Mouse (Mus musculus): Measurements from ENCODE around the gene Hp. TPM values are rescaled to one million over a fixed set of nuclear protein-coding genes. Genes with fewer than 3 reads are reported as not detected.
A peak's percentile ranks its signal among the peaks of the same experiment; 100 is the strongest.

Hp gene
- total RNA-seq, 4 experiments from 2014 or later, result 0.38 to 0.57 (median 0.41) TPM; not detected in 1

DNA sequence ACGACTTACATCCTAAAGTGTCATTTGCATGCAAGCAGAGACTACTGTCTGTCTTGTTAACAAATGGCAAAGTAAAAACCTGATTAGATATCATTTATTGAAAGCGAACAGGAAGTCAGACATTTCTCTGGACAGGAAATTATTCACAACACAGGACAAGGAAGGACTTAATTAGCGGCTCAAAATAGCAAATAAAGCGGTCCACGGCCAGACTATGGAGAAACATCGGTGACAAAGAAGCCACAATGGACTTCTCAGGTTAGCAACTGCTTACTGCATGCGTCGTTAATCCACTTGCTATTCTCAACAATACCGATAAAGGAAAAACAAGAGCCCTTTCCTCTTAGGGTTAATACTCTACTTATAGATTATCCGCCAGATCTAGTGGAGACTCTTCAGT is 14.2 kb downstream of the Hp start:
- no peak for DNase-seq (ENCODE audit: low spot score in 2 of 2)

DNA sequence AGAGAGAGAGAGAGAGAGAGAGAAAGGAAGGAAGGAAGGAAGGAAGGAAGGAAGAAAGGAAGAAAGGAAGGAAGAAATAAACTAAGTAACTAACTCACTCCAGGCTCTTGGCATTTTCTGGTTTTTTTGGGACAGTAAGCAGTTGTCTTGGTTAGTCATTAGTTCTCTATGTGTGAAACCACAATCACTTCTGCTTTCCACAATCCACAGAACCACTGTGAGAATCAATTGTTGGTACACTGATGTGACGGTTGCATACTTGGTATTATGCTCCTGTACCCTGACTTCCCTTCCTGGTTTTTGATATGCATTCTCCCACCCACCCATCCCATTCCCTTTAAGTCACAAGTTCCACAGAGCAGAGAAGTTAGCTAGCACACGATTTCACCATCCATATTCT is 15.1 kb downstream of the Hp start:
- DNase-seq (ENCODE audit: low spot score in 2 of 2), result no peak

DNA sequence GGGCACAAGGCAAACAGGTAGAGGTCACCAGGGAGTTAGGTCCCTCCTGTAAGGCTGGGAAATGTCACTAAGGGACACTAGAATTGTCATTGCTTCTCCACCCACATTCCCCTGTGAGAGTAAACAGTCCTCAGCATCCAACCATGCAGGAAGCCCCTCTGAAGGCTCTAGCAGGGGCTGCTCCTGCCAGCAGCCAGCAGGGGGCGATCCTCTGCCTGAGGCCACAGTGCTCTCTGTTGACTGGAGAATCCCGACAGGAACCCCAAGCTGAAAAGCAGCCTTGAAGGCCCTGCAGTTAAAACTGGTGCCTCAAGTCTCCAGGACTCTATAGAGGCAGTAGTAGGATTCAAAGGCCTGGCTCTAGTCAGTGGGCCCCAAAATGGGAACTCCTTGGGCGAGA is 27.3 kb downstream of the Hp start:
- DNase-seq (ENCODE audit: low spot score in 2 of 2), result no peak

DNA sequence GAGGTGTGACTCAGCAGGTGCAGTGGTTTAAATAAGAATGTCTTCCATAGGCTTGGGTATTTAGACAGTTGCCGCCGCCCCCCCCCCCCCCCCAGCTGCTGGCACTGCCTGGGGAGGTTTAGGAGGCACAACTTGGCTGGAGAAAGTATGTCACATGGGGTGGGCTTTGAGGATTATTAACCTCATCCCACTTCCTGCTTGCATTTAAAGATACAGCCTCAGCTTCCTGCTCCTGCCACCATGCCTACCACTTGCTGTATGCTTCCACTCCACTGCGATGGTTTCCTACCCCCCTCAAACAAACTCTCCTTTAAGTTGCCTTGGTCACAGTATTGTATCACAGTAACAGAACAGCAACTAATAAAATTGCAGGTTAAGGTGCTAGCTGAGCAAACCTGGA is 34.9 kb downstream of the Hp start:
- no peak for DNase-seq (ENCODE audit: low spot score in 2 of 2)

DNA sequence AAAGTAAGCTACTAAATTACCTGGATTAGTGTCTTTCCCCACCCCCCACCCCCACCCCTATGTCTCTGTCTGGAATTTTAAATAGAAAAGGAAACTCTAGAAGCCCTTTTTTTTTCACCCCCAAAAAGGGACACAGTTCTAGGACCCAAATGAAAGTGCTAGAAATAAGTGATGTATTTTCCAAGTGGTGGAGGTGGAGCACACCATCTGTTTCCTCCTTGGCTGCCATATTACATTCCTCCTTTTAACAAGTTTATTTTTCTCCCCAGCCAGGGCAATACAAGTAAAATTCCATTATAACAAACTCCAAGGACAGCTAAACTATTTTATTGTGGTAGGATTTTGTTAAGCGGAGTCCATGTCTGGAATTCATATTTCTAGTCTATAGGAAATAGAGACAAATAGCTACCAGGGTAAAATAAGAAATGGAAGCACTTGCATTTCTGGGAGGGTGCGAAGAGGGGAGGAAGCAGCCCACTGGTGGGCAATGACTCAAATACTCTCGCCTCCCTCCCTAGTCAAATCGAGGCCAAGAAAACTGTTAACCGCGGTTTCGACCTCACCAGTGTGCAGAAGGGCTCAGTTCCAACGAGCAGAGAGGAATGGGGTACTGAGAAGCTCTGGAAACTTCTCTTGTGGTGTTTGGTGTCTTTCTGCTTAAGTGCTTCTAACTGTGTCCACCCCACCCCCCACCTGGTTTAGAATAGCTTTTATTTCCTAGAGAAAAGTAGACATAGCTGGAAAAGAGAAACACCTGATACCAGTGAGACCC is 36.0 kb downstream of the Hp start:
- DNase-seq (ENCODE audit: low spot score in 2 of 2), result no peak

DNA sequence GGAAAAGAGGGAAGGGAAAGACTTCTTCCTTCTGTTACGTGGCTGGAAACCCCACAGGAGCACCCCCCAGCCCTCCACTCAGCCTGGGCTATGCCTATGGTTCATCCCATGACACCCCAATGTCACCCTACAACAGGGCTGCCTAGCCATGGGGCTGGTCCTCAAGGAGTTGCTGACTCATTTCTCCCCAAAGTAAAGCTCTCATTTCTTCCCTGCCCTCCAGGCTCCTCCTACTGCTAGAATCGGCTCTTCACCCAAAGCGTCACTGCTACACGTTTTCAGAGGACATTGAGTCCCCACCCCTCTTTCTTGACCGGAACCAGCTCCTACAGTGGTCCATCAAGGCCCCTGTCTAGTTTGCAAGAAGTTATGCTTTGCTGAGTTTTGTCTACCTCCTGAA is 36.8 kb downstream of the Hp start:
- no peak for DNase-seq (ENCODE audit: low spot score in 2 of 2)

DNA sequence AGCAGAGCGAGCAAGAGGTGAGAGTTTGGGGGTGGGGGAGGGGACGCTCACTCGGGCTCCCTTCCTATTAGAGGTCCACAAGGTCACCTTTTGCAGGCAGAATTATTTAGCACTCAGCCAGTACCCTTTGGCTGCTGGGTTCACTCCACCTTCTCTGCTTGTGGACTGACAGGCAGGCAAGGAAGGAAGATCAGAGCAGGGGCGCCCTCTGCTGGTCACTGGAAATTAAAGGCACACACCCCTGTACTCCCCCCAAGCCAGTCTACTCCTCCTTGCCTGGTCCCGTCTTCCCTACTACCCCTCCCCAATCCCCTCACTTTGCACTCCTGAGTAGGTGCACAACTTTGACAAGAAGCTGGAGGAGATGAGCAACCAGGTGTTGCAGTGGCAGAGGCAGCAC is 42.3 kb downstream of the Hp start:
- peak; percentile 58 to 85 for DNase-seq (ENCODE audit: low spot score in 2 of 2)

DNA sequence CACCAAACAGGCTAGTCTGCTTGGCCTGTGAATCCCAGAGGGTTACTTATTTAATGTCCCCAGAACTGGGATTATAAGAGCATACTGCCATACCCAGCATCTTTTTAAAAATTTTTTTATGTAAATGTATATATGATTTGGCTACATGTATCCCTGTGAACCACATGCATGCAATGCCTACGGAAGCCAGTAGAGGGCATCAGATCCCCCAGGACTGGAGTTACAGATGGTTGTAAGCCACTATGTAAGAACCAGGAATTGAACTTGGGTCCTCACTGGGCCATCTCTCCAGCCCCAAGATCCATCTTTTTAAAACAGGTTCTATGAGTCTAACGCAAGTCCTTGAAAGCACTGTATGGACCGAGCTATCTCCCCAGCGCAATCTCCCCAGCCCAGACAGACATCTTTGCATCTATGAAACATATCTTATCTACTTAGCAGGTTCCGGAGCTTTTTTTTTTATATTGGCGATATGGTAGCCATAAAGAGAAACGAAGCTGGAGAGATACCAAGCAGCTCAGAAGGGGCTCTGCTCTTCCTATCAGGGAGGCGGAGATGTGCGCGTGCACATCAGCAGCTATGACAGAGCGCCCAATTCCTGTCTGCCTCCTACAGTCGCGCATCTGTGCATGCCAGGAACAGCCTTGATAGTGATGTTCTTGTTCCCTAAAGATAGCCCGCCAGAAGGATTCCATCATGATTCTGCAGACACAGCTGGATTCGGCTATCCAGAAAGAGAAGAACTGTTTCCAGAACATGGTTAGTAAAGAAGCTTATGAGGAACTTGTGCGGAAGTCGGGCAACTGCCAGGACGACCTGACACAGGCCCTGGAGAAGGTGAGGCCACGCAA is 43.6 kb downstream of the Hp start:
- DNase-seq (ENCODE audit: low spot score in 2 of 2), result peak in 1 of 2 experiments; percentile 19

Other genes starting within 250 kb of the Hp start
- under 1 TPM in 2 of 4 experiments, not detected in 2; 0.20 to 0.45 TPM for gene Pmfbp1, start 85.1 kb downstream of the Hp start, total RNA-seq (2022)
- gene Dhx38, start 13.3 kb downstream of the Hp start, total RNA-seq (2022), result 10 to 100 TPM; 23.5 to 26.8 (median 26.1) TPM
- 10 to 100 TPM; 14.8 to 21.0 (median 15.3) TPM for gene Txnl4b, start 13.3 kb downstream of the Hp start, total RNA-seq (2022)
- gene Dhodh, start 29.5 kb upstream of the Hp start, total RNA-seq (2022), result 10 to 100 TPM; 24.0 to 31.5 (median 26.5) TPM
- 1 to 10 TPM; 1.3 to 4.1 (median 3.6) TPM for gene Pkd1l3, start 35.3 kb upstream of the Hp start, total RNA-seq (2022)
- gene Ist1, start 114.1 kb upstream of the Hp start, total RNA-seq (2022), result 10 to 100 TPM; 81.9 to 94.4 (median 90.2) TPM
- gene Zfp821, start 126.4 kb upstream of the Hp start, total RNA-seq (2022), result 10 to 100 TPM; 38.5 to 44.4 (median 41.6) TPM
- gene Atxn1l, start 158.6 kb upstream of the Hp start, total RNA-seq (2022), result 10 to 100 TPM; 36.2 to 41.0 (median 39.6) TPM
- 100 to 1,000 TPM in 1 of 4 experiments, 10 to 100 TPM in 3; 79.6 to 103 (median 87.9) TPM for gene Ap1g1, start 199.4 kb upstream of the Hp start, total RNA-seq (2022)